Mouse (Mus musculus): ENCODE data around the gene Akap2. TPM values are rescaled to one million over a fixed set of nuclear protein-coding genes. Genes with fewer than 3 reads are reported as not detected.

Akap2 gene
- polyA plus RNA-seq, 1 experiment = 20.8 TPM

- Histone ChIP-seq H3K4me3 (ENCODE audit: insufficient read depth, low read length) (no peak overlapping the region), H3K4me1 (ENCODE audit: control insufficient read depth, insufficient read depth, low read length) (peaks cover 6% of the 10 kb centered on the region; the same call in 1 of the 2 replicates), H3K27ac (ENCODE audit: insufficient read depth, low read length) (no peak overlapping the region)
- TF ChIP-seq POLR2A (IDR thresholded peaks at IDR 0.05; ENCODE audit: extremely low read depth, insufficient read depth, low read length) (no peak), CTCF (IDR thresholded peaks at IDR 0.05; ENCODE audit: extremely low read depth, insufficient read depth, low read length) (no peak)
Observed at GRCm38 (mm10) chr4:57765806-57766205, 48.3 kb downstream of the Akap2 start.

DNA sequence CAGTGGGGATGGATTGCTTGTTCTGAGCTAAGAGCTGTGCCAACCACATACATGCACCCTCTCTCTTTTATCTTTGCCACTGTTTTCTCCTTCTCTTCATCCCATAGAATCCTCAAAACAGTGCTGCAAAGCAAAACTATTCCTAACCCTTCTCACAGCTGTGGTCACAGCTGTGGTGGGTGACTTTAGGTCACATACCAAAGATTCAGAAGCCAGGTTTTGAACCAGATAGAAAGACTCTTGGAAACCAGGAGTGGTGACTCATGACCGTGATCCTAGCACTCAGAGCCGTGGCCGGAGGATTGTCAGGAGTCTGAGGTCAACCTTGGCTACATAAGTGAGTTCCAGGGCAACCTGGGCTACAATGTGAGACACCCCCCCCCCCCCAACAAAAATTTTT lies 51.5 kb downstream of the Akap2 start:
- H3K27ac ChIP-seq (ENCODE audit: insufficient read depth, low read length) = no peak overlapping the region
- TF ChIP-seq CTCF (IDR thresholded peaks at IDR 0.05; ENCODE audit: extremely low read depth, insufficient read depth, low read length) (no peak), POLR2A (IDR thresholded peaks at IDR 0.05; ENCODE audit: extremely low read depth, insufficient read depth, low read length) (no peak)

DNA sequence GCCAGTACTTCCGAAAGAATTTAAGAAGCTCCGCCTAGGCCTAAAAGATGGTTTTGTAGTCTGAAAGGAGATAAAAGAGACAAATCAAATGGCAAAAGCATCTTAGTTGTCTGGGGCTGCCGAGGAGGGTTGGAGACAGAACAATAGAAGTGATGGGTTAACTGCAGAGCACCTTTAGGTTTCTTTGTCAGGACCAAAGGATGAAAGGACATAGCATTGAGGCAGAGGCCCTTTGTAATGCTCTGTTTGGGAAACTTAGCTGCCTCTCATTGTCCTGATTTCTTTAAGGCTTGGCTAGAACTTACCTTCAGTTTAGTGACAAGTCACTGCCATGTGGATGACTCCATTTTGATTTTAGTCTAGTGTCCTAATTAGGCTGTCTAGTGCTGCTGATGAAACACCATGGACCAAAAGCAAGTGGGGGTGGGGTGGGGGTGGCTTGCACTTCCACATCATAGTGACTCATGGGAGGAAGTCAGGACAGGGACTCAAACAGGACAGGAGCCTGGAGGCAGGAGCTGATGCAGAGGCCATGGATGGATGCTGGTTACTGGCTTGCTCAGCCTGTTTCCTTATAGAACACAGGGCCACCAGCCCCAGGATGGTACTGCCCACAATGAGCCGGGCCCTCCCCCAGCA lies 52.8 kb downstream of the Akap2 start:
- no peak overlapping the region for H3K27ac ChIP-seq (ENCODE audit: insufficient read depth, low read length)
- H3K4me1 ChIP-seq (ENCODE audit: control insufficient read depth, insufficient read depth, low read length) = no peaks in the 10 kb centered on the region
- TF ChIP-seq CTCF (IDR thresholded peaks at IDR 0.05; ENCODE audit: extremely low read depth, insufficient read depth, low read length) (no peak), POLR2A (IDR thresholded peaks at IDR 0.05; ENCODE audit: extremely low read depth, insufficient read depth, low read length) (no peak)
- no peak overlapping the region for H3K4me3 ChIP-seq (ENCODE audit: insufficient read depth, low read length)

More for the DNA sequence above, 51.5 kb downstream of the Akap2 start:
- Histone ChIP-seq H3K4me1 (ENCODE audit: control insufficient read depth, insufficient read depth, low read length) (peaks cover 3% of the 10 kb centered on the region; the same call in 1 of the 2 replicates), H3K4me3 (ENCODE audit: insufficient read depth, low read length) (no peak overlapping the region)

DNA sequence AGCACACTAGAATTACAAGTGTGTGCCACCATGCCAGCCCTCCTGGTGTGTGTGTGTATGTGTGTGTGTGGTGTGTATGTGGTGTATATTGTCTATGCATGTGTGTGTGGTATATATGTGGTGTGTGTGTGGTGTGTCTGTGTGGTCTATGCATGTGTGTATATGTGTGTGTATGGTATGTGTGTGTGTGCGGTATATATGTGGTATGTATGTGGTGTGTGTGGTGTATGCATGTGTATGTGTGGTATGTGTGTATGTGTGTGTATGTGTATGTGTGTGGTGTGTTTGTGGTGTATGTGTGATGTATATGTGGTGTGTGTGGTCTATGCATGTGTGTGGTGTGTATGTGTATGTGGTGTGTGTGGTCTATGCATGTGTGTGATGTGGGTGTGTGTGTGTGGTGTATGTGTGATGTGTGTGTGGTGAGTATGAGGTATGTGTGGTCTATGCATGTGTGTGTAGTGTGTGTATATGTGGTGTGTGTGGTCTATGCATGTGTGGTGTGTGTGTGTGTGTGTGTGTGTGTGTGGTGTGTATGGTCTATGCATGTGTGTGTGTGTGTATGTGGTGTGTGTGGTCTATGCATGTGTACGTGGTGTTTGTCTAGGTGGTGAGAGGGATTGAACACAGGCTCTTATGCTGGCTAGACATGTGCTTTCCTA lies 54.2 kb downstream of the Akap2 start:
- TF ChIP-seq POLR2A (IDR thresholded peaks at IDR 0.05; ENCODE audit: extremely low read depth, insufficient read depth, low read length) (no peak), CTCF (IDR thresholded peaks at IDR 0.05; ENCODE audit: extremely low read depth, insufficient read depth, low read length) (no peak)
- Histone ChIP-seq H3K4me1 (ENCODE audit: control insufficient read depth, insufficient read depth, low read length) (no peaks in the 10 kb centered on the region), H3K27ac (ENCODE audit: insufficient read depth, low read length) (no peak overlapping the region), H3K4me3 (ENCODE audit: insufficient read depth, low read length) (no peak overlapping the region)

DNA sequence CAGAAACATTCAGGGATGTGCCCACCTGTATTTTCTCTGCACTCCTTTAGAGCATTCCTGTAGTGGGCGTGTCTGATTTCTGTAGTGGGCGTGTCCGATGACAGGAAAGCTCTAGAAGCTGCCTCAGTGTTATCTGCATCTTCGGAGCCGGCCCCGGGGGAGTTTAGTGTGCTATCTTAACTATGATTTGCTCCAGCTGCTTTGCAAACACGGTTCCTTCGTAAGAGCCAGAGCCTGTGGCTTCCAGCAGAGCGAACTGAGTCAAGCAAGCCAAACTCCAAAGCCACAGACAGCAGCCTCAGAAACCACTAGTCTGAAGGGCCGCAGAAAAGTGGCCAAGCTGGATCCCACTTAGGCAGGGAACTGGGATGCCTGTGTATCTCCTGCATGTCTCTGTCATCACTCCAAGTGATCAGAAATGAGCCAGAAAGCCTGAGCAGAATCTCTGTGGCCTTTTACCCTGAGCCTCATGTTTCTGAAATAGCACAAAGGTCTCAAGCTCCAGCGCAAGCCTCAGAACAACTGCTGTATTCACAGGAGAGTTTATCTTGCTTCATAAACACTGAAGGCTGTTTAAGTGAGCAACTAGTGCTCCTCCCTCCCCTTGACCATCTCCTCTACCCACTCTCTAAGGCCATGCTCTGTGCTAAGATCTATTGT lies 55.5 kb downstream of the Akap2 start:
- Histone ChIP-seq H3K4me1 (ENCODE audit: control insufficient read depth, insufficient read depth, low read length) (no peaks in the 10 kb centered on the region), H3K27ac (ENCODE audit: insufficient read depth, low read length) (no peak overlapping the region), H3K4me3 (ENCODE audit: insufficient read depth, low read length) (no peak overlapping the region)
- TF ChIP-seq POLR2A (IDR thresholded peaks at IDR 0.05; ENCODE audit: extremely low read depth, insufficient read depth, low read length) = no peak
- TF ChIP-seq CTCF (IDR thresholded peaks at IDR 0.05; ENCODE audit: extremely low read depth, insufficient read depth, low read length) = no peak

DNA sequence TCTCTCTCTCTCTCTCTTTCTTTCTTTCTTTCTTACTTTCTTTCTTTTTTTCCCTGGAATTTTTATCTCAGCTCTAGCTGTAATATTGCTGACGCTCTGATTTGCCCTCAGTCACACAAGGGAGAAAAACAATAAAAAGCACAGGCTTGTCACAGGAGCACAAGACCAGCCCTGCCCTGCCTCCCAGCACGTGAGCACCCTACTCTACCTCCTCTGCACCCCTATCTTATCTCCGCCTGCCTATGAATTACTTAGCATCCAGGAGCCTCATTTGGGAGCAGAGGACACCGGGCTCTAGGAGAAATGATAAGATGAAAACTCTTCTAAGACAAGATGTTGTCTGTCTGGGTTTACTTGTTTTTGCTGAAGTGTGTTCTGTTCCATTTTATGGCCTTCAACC lies 57.1 kb downstream of the Akap2 start:
- TF ChIP-seq CTCF (IDR thresholded peaks at IDR 0.05; ENCODE audit: extremely low read depth, insufficient read depth, low read length) (no peak), POLR2A (IDR thresholded peaks at IDR 0.05; ENCODE audit: extremely low read depth, insufficient read depth, low read length) (no peak)

GRCm38 (mm10) chr4:57775582-57775981 lies 58.1 kb downstream of the Akap2 start:
- no peak overlapping the region for H3K4me3 ChIP-seq (ENCODE audit: insufficient read depth, low read length)
- no peak for TF ChIP-seq POLR2A (IDR thresholded peaks at IDR 0.05; ENCODE audit: extremely low read depth, insufficient read depth, low read length)
- no peaks in the 10 kb centered on the region for H3K4me1 ChIP-seq (ENCODE audit: control insufficient read depth, insufficient read depth, low read length)
- H3K27ac ChIP-seq (ENCODE audit: insufficient read depth, low read length) = no peak overlapping the region

More for the DNA sequence above, 57.1 kb downstream of the Akap2 start:
- H3K4me1 ChIP-seq (ENCODE audit: control insufficient read depth, insufficient read depth, low read length) = no peaks in the 10 kb centered on the region
- H3K27ac ChIP-seq (ENCODE audit: insufficient read depth, low read length) = no peak overlapping the region
- H3K4me3 ChIP-seq (ENCODE audit: insufficient read depth, low read length) = no peak overlapping the region

- TF ChIP-seq CTCF (IDR thresholded peaks at IDR 0.05; ENCODE audit: extremely low read depth, insufficient read depth, low read length) = no peak
- no peak for TF ChIP-seq POLR2A (IDR thresholded peaks at IDR 0.05; ENCODE audit: extremely low read depth, insufficient read depth, low read length)
- no peak overlapping the region for H3K27ac ChIP-seq (ENCODE audit: insufficient read depth, low read length)
- no peak overlapping the region for H3K4me3 ChIP-seq (ENCODE audit: insufficient read depth, low read length)
- no peaks in the 10 kb centered on the region for H3K4me1 ChIP-seq (ENCODE audit: control insufficient read depth, insufficient read depth, low read length)
Observed at GRCm38 (mm10) chr4:57780403-57780802, 62.9 kb downstream of the Akap2 start.

DNA sequence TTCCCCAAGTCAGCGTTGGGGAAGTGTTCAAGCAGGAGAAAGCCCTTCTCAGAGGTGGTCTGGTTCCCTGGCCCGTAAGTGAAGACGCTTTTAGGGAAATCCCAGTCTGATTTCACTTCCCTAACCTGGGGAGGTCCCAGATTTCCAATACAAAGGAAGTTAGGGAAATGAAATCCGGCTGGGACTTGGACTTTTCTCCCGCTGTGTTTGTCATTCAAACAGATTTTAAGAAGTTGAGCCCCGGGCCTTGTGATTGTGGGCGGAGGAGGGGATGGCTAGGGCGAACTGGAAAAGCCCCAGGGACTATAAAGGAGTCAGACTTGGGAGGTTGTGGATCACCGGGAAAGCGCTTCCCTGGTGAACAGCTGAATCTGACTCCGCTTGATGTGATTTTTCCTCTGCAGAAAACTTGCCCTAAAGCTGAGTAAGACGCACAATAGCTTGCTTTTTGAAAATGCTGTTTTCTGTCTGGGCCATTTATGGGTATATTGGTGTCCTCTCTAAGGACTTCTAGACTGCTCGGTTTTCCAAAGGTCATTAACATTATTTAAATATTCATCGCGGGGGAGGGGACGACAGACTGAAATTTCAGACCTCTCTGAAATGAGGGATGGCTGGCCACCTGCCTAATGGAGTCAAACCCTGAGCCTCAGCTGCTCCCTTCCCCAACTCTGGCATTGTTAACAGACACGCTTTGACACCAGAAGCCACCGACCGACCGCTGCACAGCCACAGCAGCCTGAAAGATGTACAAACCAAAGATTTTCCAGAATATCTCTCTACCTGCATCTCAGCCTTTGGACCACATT lies 63.6 kb downstream of the Akap2 start:
- H3K4me3 ChIP-seq (ENCODE audit: insufficient read depth, low read length) = no peak overlapping the region; the same call in 1 of the 2 replicates
- H3K4me1 ChIP-seq (ENCODE audit: control insufficient read depth, insufficient read depth, low read length) = no peaks in the 10 kb centered on the region
- no peak for TF ChIP-seq POLR2A (IDR thresholded peaks at IDR 0.05; ENCODE audit: extremely low read depth, insufficient read depth, low read length)
- no peak for TF ChIP-seq CTCF (IDR thresholded peaks at IDR 0.05; ENCODE audit: extremely low read depth, insufficient read depth, low read length)
- H3K27ac ChIP-seq (ENCODE audit: insufficient read depth, low read length) = no peak overlapping the region

Data from cortical plate, adult 2 months (tissue).